Mouse (Mus musculus): ENCODE measurements at regions not wholly inside any gene's neighbourhood (a gene's known extent, or its start where the extent isn't known, plus 50 kb on each side); places are given as distances from the start of the nearest gene placed in this dataset.
"Not testable (repeated sequence)": the region's sequence is repeated elsewhere in the genome, so short reads cannot be mapped to it uniquely, and the experiment has no call there.

- DNase-seq (ENCODE audit: low spot score), result no peak
Observed at GRCm38 (mm10) chr15:52406156-52406885, 1478.4 kb upstream of the Gm7489 start.

- DNase-seq (ENCODE audit: low spot score), result no peak
Observed at GRCm38 (mm10) chr15:52412869-52413771, 1471.6 kb upstream of the Gm7489 start.

- DNase-seq (ENCODE audit: low spot score), result no peak
Observed at GRCm38 (mm10) chr15:52425976-52426375, 1458.7 kb upstream of the Gm7489 start.

GRCm38 (mm10) chr15:52430491-52431158 is 1454.1 kb upstream of the Gm7489 start:
- DNase-seq (ENCODE audit: low spot score), result no peak

- DNase-seq (ENCODE audit: low spot score), result no peak
Observed at GRCm38 (mm10) chr15:52433639-52434038, 1451.1 kb upstream of the Gm7489 start.

- DNase-seq (ENCODE audit: low spot score), result no peak
Observed at GRCm38 (mm10) chr15:52438403-52438802, 1446.3 kb upstream of the Gm7489 start.

GRCm38 (mm10) chr15:52458782-52459181 is 1425.9 kb upstream of the Gm7489 start:
- peak; percentile 34 for DNase-seq (ENCODE audit: low spot score)

- no peak for DNase-seq (ENCODE audit: low spot score)
Observed at GRCm38 (mm10) chr15:52459315-52459714, 1425.4 kb upstream of the Gm7489 start.

- DNase-seq (ENCODE audit: low spot score), result no peak
Observed at GRCm38 (mm10) chr15:52464226-52465138, 1420.2 kb upstream of the Gm7489 start.

GRCm38 (mm10) chr15:52478124-52478523 is 1406.6 kb upstream of the Gm7489 start:
- DNase-seq (ENCODE audit: low spot score), result not testable (repeated sequence)

- no peak for DNase-seq (ENCODE audit: low spot score)
Observed at GRCm38 (mm10) chr15:52480834-52481233, 1403.9 kb upstream of the Gm7489 start.

- DNase-seq (ENCODE audit: low spot score), result no peak
Observed at GRCm38 (mm10) chr15:52483598-52484165, 1401.0 kb upstream of the Gm7489 start.

GRCm38 (mm10) chr15:52484276-52484675 is 1400.4 kb upstream of the Gm7489 start:
- no peak for DNase-seq (ENCODE audit: low spot score)

- DNase-seq (ENCODE audit: low spot score), result peak; percentile 2
Observed at GRCm38 (mm10) chr15:52505278-52505831, 1379.4 kb upstream of the Gm7489 start.

GRCm38 (mm10) chr15:52506930-52507329 is 1377.8 kb upstream of the Gm7489 start:
- DNase-seq (ENCODE audit: low spot score), result peak; percentile 26

- DNase-seq (ENCODE audit: low spot score), result no peak
Observed at GRCm38 (mm10) chr15:52508609-52509008, 1376.1 kb upstream of the Gm7489 start.

- DNase-seq (ENCODE audit: low spot score), result no peak
Observed at GRCm38 (mm10) chr15:52510137-52510536, 1374.6 kb upstream of the Gm7489 start.

- DNase-seq (ENCODE audit: low spot score), result no peak
Observed at GRCm38 (mm10) chr15:52536594-52536993, 1348.1 kb upstream of the Gm7489 start.

- DNase-seq (ENCODE audit: low spot score), result no peak
Observed at GRCm38 (mm10) chr15:52558682-52559081, 1326.0 kb upstream of the Gm7489 start.

GRCm38 (mm10) chr15:52564078-52564477 is 1320.6 kb upstream of the Gm7489 start:
- no peak for DNase-seq (ENCODE audit: low spot score)

Data from gastrocnemius, adult 18-20 months (tissue).